Mouse (Mus musculus) heart, adult 2 months (tissue): ENCODE measurements at regions not wholly inside any gene's neighbourhood (a gene's known extent, or its start where the extent isn't known, plus 50 kb on each side); places are given as distances from the start of the nearest gene placed in this dataset.
"Not testable (repeated sequence)": the region's sequence is repeated elsewhere in the genome, so short reads cannot be mapped to it uniquely, and the experiment has no call there.

Experiments
- CTCF ChIP-seq: fragments of 200-600 bp; IDR thresholded peaks from 2 replicates; pipeline ENCODE4 v1.8.1; 2022; ENCODE audit warnings: antibody characterized with exemption, mild to moderate bottlenecking, moderate library complexity
- EP300 ChIP-seq: fragments of 200-500 bp; IDR thresholded peaks from 2 replicates; pipeline ENCODE4 v1.6.1; 2011; ENCODE audit warnings: low read depth, low read length, control low read depth; ENCODE audit not compliant: insufficient read depth

DNA sequence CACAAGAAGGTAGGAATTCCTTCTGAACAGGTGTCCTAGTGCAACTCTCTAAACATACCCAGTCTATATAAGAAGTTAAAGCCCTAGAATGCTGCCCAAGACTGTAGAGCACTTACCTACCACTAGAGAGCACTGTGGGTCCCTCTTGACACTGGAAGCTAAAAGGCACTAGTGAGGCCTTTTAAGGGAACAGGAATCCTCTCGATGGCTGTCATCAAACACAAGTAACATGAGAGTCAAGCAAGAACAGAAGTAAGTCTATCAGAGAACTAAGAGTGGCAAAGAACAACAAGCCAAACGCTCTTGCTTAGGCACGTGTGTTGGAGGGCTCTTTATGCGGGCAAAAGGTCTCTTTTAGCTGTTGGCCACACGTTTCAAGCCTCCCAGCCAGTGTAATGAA is 123.8 kb upstream of the G530012D18Rik start:
- TF ChIP-seq CTCF = 0 out of 2 replicates have a peak, but pooled peaks have one; percentile 14
- not testable (repeated sequence) for TF ChIP-seq EP300
